Mouse (Mus musculus) MEL (cell line): Measurements from ENCODE around the gene Rps6ka3. TPM values are rescaled to one million over a fixed set of nuclear protein-coding genes. Genes with fewer than 3 reads are reported as not detected.

Source experiments
- DNase-seq: peaks from one replicate; pipeline ENCODE4 v3.0.0; 2011; ENCODE audit warnings: low read depth, low spot score
- H3K27ac ChIP-seq: 2 replicates; pipeline ENCODE4 v1.5.1; 2012; ENCODE audit warnings: low read depth, mild to moderate bottlenecking, control low read depth, low read length, moderate library complexity; ENCODE audit not compliant: control insufficient read depth
- H3K27me3 ChIP-seq, 2 experiments: fragments of 150-350 bp in 1 of 2; sonication (generic) in 1 of 2; 2 replicates each; pipeline ENCODE4 v1.6.1; 2012; ENCODE audit warnings: low read length in 2 of 2, mild to moderate bottlenecking in 2 of 2, improper control_type of control experiment in 1 of 2, moderate library complexity in 1 of 2; ENCODE audit not compliant: insufficient read depth in 2 of 2, control insufficient read depth in 1 of 2
- H3K36me3 ChIP-seq, 2 experiments: 2 replicates each; pipeline ENCODE4 v1.6.1; 2012 to 2014; ENCODE audit warnings: low read length in 2 of 2, improper control_type of control experiment in 1 of 2, inconsistent platforms in 1 of 2, mild to moderate bottlenecking in 1 of 2; ENCODE audit not compliant: insufficient read depth in 2 of 2, control insufficient read depth in 1 of 2
- H3K4me1 ChIP-seq, 2 experiments: fragments of 150-350 bp in 1 of 2; sonication (generic) in 1 of 2; 2 replicates each; pipeline ENCODE4 v1.6.1; 2012; ENCODE audit warnings: low read length in 2 of 2, improper control_type of control experiment in 1 of 2, mild to moderate bottlenecking in 1 of 2; ENCODE audit not compliant: insufficient read depth in 2 of 2, control insufficient read depth in 1 of 2
- H3K4me3 ChIP-seq, 2 experiments: fragments of 150-350 bp in 1 of 2; sonication (generic) in 1 of 2; 2 replicates each; pipeline ENCODE4 v1.5.1; 2012; ENCODE audit warnings: low read depth in 2 of 2, low read length in 2 of 2, mild to moderate bottlenecking in 2 of 2, moderate library complexity in 2 of 2, control low read depth in 1 of 2, improper control_type of control experiment in 1 of 2; ENCODE audit not compliant: control insufficient read depth in 1 of 2, insufficient read depth in 1 of 2
- H3K79me2 ChIP-seq: 2 replicates; pipeline ENCODE4 v1.6.1; 2012; ENCODE audit warnings: mild to moderate bottlenecking, low read length, moderate library complexity; ENCODE audit not compliant: control insufficient read depth, poor library complexity, insufficient read depth
- H3K9ac ChIP-seq: 2 replicates; pipeline ENCODE4 v1.6.1; 2012; ENCODE audit warnings: low read depth, mild to moderate bottlenecking, control low read depth, low read length, moderate library complexity; ENCODE audit not compliant: control insufficient read depth, poor library complexity, severe bottlenecking
- H3K9me3 ChIP-seq: fragments of 150-350 bp; sonication (generic); replicated peaks from 2 replicates; pipeline ENCODE4 v1.6.1; 2012; ENCODE audit warnings: mild to moderate bottlenecking, low read length, improper control_type of control experiment, moderate library complexity; ENCODE audit not compliant: insufficient read depth
- CTCF ChIP-seq, 3 experiments: IDR thresholded peaks in 2 of 3; conservative IDR thresholded peaks in 1 of 3; 2 replicates each; pipeline ENCODE4 v1.5.1; 2011 to 2012; ENCODE audit warnings: low read length in 3 of 3, low read depth in 2 of 3, mild to moderate bottlenecking in 2 of 3, improper control_type of control experiment in 1 of 3, inconsistent platforms in 1 of 3, mixed read lengths in 1 of 3, moderate library complexity in 1 of 3; ENCODE audit not compliant: control insufficient read depth in 1 of 3, insufficient read depth in 1 of 3, poor library complexity in 1 of 3, severe bottlenecking in 1 of 3
- E2F4 ChIP-seq: IDR thresholded peaks from 2 replicates; pipeline ENCODE4 v1.6.1; 2011; ENCODE audit warnings: low read depth, low read length, improper control_type of control experiment, borderline replicate concordance
- ELF1 ChIP-seq: IDR thresholded peaks from 2 replicates; pipeline ENCODE4 v1.6.1; 2014; ENCODE audit warnings: low read depth, mild to moderate bottlenecking, inconsistent platforms, low read length, improper control_type of control experiment, moderate library complexity
- EP300 ChIP-seq, 2 experiments: IDR thresholded peaks; 2 replicates each; pipeline ENCODE4 v1.6.1; 2011; ENCODE audit warnings: improper control_type of control experiment in 2 of 2, low read length in 2 of 2, low read depth in 1 of 2, mild to moderate bottlenecking in 1 of 2
- ETS1 ChIP-seq: IDR thresholded peaks from 2 replicates; pipeline ENCODE4 v1.6.1; 2012; ENCODE audit warnings: low read depth, mild to moderate bottlenecking, inconsistent platforms, low read length, improper control_type of control experiment, moderate library complexity
- HCFC1 ChIP-seq: IDR thresholded peaks from 2 replicates; pipeline ENCODE4 v1.6.1; 2012; ENCODE audit warnings: low read depth, mild to moderate bottlenecking, inconsistent platforms, low read length, improper control_type of control experiment, moderate library complexity
- JUND ChIP-seq: IDR thresholded peaks from 2 replicates; pipeline ENCODE4 v1.6.1; 2011; ENCODE audit warnings: low read depth, mild to moderate bottlenecking, improper control_type of control experiment, low read length
- KAT2A ChIP-seq: conservative IDR thresholded peaks from 2 replicates; pipeline ENCODE4 v1.6.1; 2012; ENCODE audit warnings: low read depth, low read length, improper control_type of control experiment, inconsistent platforms
- MAFK ChIP-seq: IDR thresholded peaks from 2 replicates; pipeline ENCODE4 v1.6.1; 2011; ENCODE audit warnings: low read depth, mild to moderate bottlenecking, low read length, improper control_type of control experiment, borderline replicate concordance
- MAX ChIP-seq: IDR thresholded peaks from 2 replicates; pipeline ENCODE4 v1.6.1; 2011; ENCODE audit warnings: low read length, improper control_type of control experiment
- MAZ ChIP-seq: IDR thresholded peaks from 2 replicates; pipeline ENCODE4 v1.6.1; 2012; ENCODE audit warnings: low read depth, mild to moderate bottlenecking, inconsistent platforms, low read length, improper control_type of control experiment
- MEF2A ChIP-seq: IDR thresholded peaks from 2 replicates; pipeline ENCODE4 v1.6.1; 2014; ENCODE audit warnings: low read depth, mild to moderate bottlenecking, inconsistent platforms, low read length, improper control_type of control experiment; ENCODE audit not compliant: poor library complexity, insufficient replicate concordance, severe bottlenecking; ENCODE audit errors: extremely low read depth
- NELFE ChIP-seq: IDR thresholded peaks from 2 replicates; pipeline ENCODE4 v1.6.1; 2011; ENCODE audit warnings: low read depth, low read length, improper control_type of control experiment
- NRF1 ChIP-seq: IDR thresholded peaks from 2 replicates; pipeline ENCODE4 v1.6.1; 2014; ENCODE audit warnings: low read depth, mild to moderate bottlenecking, inconsistent platforms, low read length, improper control_type of control experiment, moderate library complexity; ENCODE audit not compliant: poor library complexity, insufficient read depth, severe bottlenecking
- POLR2A ChIP-seq, 2 experiments: IDR thresholded peaks; 2 replicates each; pipeline ENCODE4 v1.6.1; 2011 to 2012; ENCODE audit warnings: low read length in 2 of 2, mild to moderate bottlenecking in 2 of 2, control low read depth in 1 of 2, improper control_type of control experiment in 1 of 2, low read depth in 1 of 2, moderate library complexity in 1 of 2; ENCODE audit not compliant: control insufficient read depth in 1 of 2, insufficient read depth in 1 of 2, poor library complexity in 1 of 2
- POLR2AphosphoS2 ChIP-seq: IDR thresholded peaks from 2 replicates; pipeline ENCODE4 v1.6.1; 2011; ENCODE audit warnings: low read length, improper control_type of control experiment
- POLR2AphosphoS5 ChIP-seq: IDR thresholded peaks from 2 replicates; pipeline ENCODE4 v1.6.1; 2012; ENCODE audit warnings: low read depth, borderline replicate concordance, mild to moderate bottlenecking, inconsistent platforms, low read length, moderate library complexity, mixed read lengths
- RAD21 ChIP-seq: IDR thresholded peaks from 2 replicates; pipeline ENCODE4 v1.6.1; 2011; ENCODE audit warnings: mild to moderate bottlenecking, low read depth, low read length, improper control_type of control experiment
- RCOR1 ChIP-seq: IDR thresholded peaks from 2 replicates; pipeline ENCODE4 v1.6.1; 2012; ENCODE audit warnings: low read depth, mild to moderate bottlenecking, inconsistent platforms, low read length, improper control_type of control experiment
- SIN3A ChIP-seq: IDR thresholded peaks from 2 replicates; pipeline ENCODE4 v1.6.1; 2012; ENCODE audit warnings: low read length, improper control_type of control experiment, inconsistent platforms
- SMC3 ChIP-seq: IDR thresholded peaks from 2 replicates; pipeline ENCODE4 v1.6.1; 2011; ENCODE audit warnings: low read depth, low read length, improper control_type of control experiment
- UBTF ChIP-seq: IDR thresholded peaks from 2 replicates; pipeline ENCODE4 v1.6.1; 2012; ENCODE audit warnings: low read depth, mild to moderate bottlenecking, inconsistent platforms, low read length, improper control_type of control experiment, moderate library complexity, borderline replicate concordance; ENCODE audit not compliant: insufficient read depth
- USF1 ChIP-seq: IDR thresholded peaks from 2 replicates; pipeline ENCODE4 v1.6.1; 2014; ENCODE audit warnings: low read depth, mild to moderate bottlenecking, inconsistent platforms, low read length, improper control_type of control experiment, moderate library complexity
- USF2 ChIP-seq, 2 experiments: IDR thresholded peaks; 2 replicates each; pipeline ENCODE4 v1.6.1; 2011 to 2012; ENCODE audit warnings: improper control_type of control experiment in 2 of 2, low read length in 2 of 2, borderline replicate concordance in 1 of 2, inconsistent platforms in 1 of 2, low read depth in 1 of 2, mild to moderate bottlenecking in 1 of 2; ENCODE audit not compliant: insufficient read depth in 1 of 2
- ZC3H11A ChIP-seq: IDR thresholded peaks from 2 replicates; pipeline ENCODE4 v1.6.1; 2012; ENCODE audit warnings: low read depth, mild to moderate bottlenecking, inconsistent platforms, low read length, improper control_type of control experiment
- ZNF384 ChIP-seq: IDR thresholded peaks from 2 replicates; pipeline ENCODE4 v1.6.1; 2012; ENCODE audit warnings: low read depth, mild to moderate bottlenecking, inconsistent platforms, low read length, improper control_type of control experiment
- polyA plus RNA-seq, 2 experiments: library from polyadenylated mRNA; stranded (reverse) in 1 of 2; unstranded in 1 of 2; fragments of >175 nt in 1 of 2; fragments of >200 nt in 1 of 2; gene quantifications; 2 replicates each; pipeline versions ENCODE4 v1.2.1 to v1.2.4; 2012; ENCODE audit warnings: low replicate concordance in 2 of 2, low read depth in 1 of 2; ENCODE audit not compliant: insufficient read length in 2 of 2, insufficient read depth in 1 of 2, missing spikeins in 1 of 2
- total RNA-seq: library from RNA; depleted of rRNA; stranded (reverse); fragments of 300-350 nt; gene quantifications from 2 replicates; pipeline ENCODE4 v1.2.3, GENCODE M21; 2012

Gene Rps6ka3
- total and polyA plus RNA-seq, 3 experiments, result 10.9 to 32.7 TPM; not detected in 1

- Histone ChIP-seq H3K36me3 (no peaks in the 10 kb centered on the region; a peak in 1 of 4 replicates), H3K4me1 (no peaks in the 10 kb centered on the region), H3K79me2 (no peaks in the 10 kb centered on the region), H3K27me3 (no peaks in the 10 kb centered on the region), H3K4me3 (no peak overlapping the region), H3K9me3 (no peaks in the 10 kb centered on the region), H3K27ac (no peak overlapping the region), H3K9ac (no peak overlapping the region)
- TF ChIP-seq POLR2AphosphoS2, result no peak
- TF ChIP-seq USF2 (IDR thresholded peaks at IDR 0.05; ENCODE audit: borderline replicate concordance in 1 of 2, insufficient read depth in 1 of 2, low read depth in 1 of 2, low read length in 2 of 2), result no peak
- TF ChIP-seq JUND, result no peak
- TF ChIP-seq POLR2A (IDR thresholded peaks at IDR 0.05; ENCODE audit: control insufficient read depth in 1 of 2, insufficient read depth in 1 of 2, low read depth in 1 of 2, low read length in 2 of 2, poor library complexity in 1 of 2), result no peak
- TF ChIP-seq ETS1, result no peak
- no peak for TF ChIP-seq NELFE
- no peak for TF ChIP-seq E2F4
- no peak for TF ChIP-seq NRF1
- no peak for TF ChIP-seq SIN3A
- no peak for DNase-seq
Measured at GRCm38 (mm10) chrX:159315293-159315692, 105.2 kb downstream of the Rps6ka3 start.

DNA sequence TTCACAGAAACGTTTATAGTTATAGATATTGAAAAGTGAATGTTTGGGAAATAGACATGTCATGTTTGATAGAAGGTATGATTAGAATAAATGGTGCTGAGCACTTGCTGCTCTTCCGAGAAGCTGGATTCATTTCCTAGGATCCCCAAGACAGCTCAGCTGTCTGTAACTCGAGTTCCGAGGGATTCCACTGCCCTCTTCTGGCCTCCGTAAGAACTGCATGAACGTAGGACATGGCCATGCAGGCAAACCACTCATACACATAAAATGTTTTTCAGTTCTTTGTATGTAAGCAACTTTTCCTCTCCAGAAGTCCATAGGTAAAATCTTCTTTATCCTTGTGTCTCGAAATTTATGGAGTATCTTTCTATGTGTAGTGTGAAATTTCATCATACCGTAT is 111.2 kb downstream of the Rps6ka3 start:
- TF ChIP-seq USF1 (no peak), ETS1 (no peak), UBTF (no peak), NELFE (no peak), POLR2A (IDR thresholded peaks at IDR 0.05; ENCODE audit: control insufficient read depth in 1 of 2, insufficient read depth in 1 of 2, low read depth in 1 of 2, low read length in 2 of 2, poor library complexity in 1 of 2) (no peak), ELF1 (no peak), POLR2AphosphoS2 (no peak), HCFC1 (no peak), POLR2AphosphoS5 (no peak), EP300 (IDR thresholded peaks at IDR 0.05; ENCODE audit: low read depth in 1 of 2, low read length in 2 of 2) (no peak), MAX (no peak), CTCF (IDR thresholded peaks at IDR 0.05 in 2 of 3, conservative IDR thresholded peaks at IDR 0.05 in 1 of 3; ENCODE audit: control insufficient read depth in 1 of 3, insufficient read depth in 1 of 3, low read depth in 2 of 3, low read length in 3 of 3, poor library complexity in 1 of 3, severe bottlenecking in 1 of 3) (peak; percentile 82 to 89 (median 85)), RCOR1 (no peak), MAFK (no peak), ZNF384 (no peak), MEF2A (no peak), SMC3 (peak; percentile 72), KAT2A (no peak), RAD21 (peak; percentile 83), MAZ (no peak), ZC3H11A (peak; percentile 64; the same call in 1 of the 2 replicates)
- Histone ChIP-seq H3K79me2 (no peaks in the 10 kb centered on the region), H3K27me3 (no peaks in the 10 kb centered on the region), H3K9me3 (no peaks in the 10 kb centered on the region), H3K9ac (no peak overlapping the region), H3K4me1 (no peaks in the 10 kb centered on the region), H3K36me3 (no peaks in the 10 kb centered on the region), H3K4me3 (no peak overlapping the region), H3K27ac (no peak overlapping the region)
- peak; percentile 83 for DNase-seq
